Mouse (Mus musculus): Measurements from ENCODE around the gene Pole4. TPM values are rescaled to one million over a fixed set of nuclear protein-coding genes. Genes with fewer than 3 reads are reported as not detected.
"Not testable (repeated sequence)": the region's sequence is repeated elsewhere in the genome, so short reads cannot be mapped to it uniquely, and the experiment has no call there.

Pole4 gene
- total RNA-seq, 4 experiments from 2014 or later, result 15.0 to 19.2 (median 17.6) TPM

DNA sequence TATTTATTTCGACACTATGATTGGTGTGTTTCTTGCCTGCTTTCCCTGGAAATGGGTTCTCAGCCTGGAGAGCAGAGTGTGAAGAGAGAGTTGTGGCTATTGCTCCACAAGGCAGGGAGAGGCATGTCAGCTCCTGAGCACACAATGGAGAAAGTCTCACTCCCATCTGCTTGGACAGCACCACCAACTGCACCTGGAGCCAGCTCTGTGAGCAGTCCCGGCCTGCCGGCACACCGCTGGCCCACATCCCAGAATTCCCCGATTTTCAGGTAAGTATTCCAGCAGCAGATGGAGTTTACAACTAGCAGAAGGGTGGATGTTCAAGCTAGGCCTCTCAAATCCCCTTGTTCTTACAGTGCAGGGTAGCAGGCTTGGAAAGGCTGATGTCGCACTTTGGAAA lies 10.1 kb upstream of the Pole4 start:
- DNase-seq (ENCODE audit: low spot score), result no peak

DNA sequence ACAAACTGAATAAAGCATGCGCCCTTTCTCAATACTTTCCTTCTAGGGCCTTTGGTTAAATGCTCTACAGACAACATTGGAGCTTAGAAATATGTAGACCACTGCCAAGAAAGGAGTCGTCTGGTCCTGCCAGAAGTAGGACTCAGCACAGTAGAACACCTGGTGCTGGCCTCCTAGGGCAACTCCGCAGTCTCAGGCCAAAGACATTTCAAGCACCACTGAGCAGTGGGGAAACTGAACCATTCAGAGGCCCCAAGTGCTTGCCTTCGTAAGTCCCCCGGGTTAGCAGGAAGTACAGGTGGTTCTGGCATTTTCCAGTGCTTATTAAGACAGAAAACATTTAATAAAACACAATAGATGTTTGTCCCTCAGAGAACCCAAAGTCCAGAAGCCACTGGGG lies 9.7 kb upstream of the Pole4 start:
- no peak for DNase-seq (ENCODE audit: low spot score)

DNA sequence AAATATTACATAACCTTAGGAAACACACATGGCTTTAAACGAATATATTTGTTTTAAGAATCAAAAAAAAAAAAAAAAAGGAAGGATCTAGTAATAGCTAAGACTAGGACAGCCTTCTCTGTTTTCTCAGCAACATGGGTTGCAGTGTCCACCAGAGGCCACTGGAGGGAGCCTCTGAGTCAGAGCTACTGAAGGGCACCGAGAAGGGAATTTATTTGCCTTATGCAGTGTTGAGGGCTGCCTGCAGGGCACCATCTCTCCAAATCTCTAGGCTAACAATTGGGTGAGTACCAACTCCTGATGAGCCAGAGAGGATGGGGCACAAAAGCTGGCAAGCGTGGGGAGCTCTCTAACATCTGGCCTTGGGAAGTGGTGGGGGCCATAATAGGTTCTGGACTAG lies 9.1 kb upstream of the Pole4 start:
- DNase-seq (ENCODE audit: low spot score), result peak; percentile 60

DNA sequence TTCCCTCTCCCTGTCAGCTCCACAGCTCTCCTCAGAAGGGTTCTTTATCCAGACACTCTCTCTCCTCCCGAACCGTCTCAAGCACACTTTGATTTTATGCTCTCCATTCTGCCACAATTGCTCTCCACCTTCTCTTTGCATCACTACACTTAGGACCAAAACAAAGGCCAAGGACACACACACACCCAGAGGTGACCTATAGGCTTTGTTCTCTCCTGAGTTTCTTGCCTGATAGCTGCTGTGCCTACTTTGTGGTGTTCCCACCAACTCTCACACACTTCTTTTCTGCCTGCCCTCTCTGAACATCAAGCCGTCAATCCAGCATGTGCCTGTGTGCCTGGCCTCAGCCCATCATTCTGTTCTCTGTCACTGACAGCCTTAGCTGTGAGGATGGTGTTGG lies 2.6 kb upstream of the Pole4 start:
- DNase-seq (ENCODE audit: low spot score), result no peak

DNA sequence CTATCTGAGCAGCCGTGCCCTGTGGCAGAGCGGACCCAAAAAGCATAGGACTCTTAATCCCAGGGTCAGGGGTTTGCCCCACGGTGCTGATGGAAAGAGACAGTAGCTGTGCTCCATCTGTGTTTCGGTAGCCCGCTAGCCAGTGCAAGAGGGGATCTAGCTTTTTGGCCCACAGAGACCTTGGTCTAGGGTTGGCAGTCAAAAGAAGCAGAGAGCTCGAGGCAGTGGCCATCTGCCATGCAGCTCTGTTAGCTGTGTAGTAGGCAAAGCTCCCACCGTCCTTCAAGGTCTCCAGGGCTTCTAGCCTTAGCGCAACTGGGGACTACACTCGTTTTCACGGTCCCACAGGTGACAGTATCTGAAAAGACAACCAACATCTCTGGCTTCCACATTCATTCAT lies 2.1 kb upstream of the Pole4 start:
- no peak for DNase-seq (ENCODE audit: low spot score)

DNA sequence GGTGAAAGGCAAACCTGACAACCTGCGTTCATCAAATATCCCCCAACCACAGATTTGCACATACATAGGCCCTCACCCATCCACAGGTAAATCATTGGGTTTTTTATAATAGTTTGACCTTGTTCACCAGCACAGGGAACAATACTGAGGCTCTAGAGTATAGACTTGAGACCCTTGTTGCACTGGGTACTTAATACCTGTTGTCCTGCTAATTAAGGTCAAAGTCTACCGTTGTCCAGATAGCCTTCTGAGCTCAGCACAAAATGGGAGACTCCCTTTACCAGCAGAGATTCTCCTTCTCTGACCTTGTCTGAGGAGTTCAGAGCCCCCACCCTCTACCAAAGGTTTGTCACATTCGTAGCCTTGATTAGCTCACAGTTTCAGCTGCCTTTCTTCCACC lies 1.5 kb downstream of the Pole4 start:
- DNase-seq (ENCODE audit: low spot score), result no peak

DNA sequence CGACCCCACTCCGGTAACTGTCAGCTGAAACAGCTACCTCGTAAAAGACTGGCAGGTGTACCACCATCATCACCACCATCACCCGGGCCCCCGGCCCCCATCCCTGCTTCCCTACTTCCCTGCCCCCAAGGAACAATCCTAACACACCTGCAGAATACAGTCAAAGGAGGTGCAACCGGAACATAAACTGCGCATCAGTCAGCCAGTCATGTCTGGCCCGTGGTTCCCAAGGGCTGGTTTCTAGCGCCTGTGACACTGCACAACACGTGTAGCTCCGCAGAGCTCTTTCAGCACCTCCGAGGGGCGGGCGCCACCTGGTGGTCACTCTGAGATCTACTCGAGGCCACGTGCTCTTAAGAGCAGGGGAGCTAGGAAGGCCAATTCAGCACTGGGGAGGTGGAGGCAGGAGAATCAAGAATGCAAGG lies 2.6 kb downstream of the Pole4 start:
- DNase-seq (ENCODE audit: low spot score), result peak; percentile 72

DNA sequence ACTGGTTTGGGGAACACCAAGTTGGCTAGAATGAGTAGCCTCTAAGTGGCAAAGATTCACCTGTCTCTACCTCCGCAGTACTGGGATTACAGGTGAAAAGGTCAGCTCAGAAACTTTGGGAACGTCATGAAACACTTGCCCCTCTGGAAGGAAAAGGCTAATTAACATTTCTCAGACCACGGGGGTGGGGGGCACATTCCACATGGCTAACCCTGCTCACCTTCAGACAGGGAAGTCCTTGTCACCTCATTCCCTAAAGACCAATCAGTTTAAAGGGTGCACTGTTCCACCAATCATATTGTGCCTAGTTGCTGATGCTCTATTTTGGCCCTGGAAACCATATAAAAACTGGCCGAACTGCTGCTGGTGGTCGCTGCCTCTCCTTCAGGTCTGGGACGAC lies 3.9 kb downstream of the Pole4 start:
- DNase-seq (ENCODE audit: low spot score), result no peak

DNA sequence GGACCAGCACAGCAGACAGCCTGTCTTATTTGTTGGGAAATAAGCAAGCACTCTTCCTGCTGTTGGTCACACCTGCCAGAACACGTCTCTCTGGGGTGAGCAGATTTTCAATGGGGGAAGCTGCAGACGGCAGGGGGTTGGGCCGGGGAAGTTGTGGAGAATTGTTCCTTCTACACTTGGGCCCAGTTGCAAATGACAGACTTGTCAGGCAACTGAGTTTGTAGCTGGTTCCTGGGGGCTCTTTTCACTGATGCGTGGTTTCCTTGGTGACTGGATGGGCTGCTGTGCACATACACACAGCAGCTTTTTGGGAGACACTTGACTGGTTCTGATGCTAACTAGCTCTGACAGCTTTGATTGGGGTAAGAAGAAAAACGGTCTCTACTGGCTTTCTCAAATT lies 5.3 kb downstream of the Pole4 start:
- DNase-seq (ENCODE audit: low spot score), result no peak

DNA sequence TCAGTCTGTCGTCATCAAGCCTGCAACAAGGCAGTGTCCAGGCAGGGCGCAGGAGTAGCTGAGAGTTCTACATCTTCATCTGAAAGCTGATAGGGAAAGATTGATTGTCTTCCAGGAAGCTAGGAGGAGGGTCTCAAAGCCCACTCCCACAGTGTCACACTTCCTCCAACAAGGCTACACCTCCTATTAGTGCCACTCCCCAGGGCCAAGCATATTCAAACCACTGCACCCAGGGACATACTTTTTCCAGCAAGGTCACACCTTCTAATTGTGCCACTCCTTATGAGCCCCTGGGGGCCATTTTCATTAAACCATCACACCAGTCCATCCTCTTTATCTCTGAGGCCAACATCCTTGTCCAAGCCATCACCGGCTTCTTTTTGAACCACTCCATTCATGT lies 8.4 kb downstream of the Pole4 start:
- no peak for DNase-seq (ENCODE audit: low spot score)

DNA sequence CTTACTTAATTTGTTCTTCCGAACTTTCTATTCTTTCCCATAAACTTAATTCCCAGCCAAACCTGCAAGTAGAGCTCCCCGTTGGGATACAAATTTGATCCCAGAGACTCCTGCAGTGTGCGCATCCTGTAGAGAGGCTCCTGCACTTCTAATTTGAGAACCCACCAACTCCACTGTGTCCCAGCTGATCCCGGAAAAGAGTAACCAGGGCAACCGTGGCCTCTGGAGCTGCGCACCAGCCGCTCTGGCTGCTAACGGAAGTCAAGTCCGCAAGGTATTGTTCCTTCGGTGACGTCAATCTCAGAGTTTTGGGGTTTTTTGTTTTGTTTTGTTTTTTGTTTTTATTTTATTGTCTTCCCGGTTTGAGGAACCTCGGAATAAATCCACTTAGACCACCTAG lies 10.5 kb downstream of the Pole4 start:
- no peak for DNase-seq (ENCODE audit: low spot score)

DNA sequence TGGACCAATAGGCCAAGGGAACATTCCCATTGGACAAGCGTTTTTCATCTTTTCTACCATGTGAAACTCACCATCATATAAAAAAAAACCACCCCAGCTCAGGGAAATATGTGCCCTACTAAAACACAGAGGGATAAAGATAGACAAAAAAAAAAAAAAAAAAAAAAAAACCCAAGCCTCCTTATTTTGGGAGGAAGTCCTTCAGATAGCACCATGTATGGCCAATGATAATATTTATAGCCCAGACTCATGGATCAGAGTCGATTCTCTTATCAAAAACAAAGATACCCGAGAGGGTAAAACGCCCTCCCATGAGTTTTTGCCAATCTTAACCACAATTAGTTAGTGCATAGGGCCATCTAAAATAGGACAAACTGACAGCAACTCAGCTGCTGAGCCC lies 15.7 kb downstream of the Pole4 start:
- no peak for DNase-seq (ENCODE audit: low spot score)

DNA sequence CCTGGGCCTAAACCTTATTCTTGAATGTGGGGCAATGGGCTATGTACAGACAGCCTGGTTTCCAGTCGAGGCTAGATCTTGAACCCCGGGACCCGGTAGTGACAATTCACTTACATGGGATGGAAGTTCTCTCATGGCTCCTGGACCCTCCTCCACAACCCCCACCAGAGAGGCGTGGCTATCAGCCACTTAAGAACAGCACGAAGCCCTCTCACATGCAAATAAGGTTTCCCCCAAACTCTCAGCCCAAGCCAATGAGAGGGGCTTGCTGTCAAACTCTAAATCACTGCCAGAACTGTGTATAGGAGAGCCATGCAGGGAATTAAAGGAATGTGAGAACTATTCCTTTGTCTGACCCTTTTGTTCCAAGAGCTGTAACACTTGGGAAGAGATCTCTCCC lies 16.6 kb downstream of the Pole4 start:
- DNase-seq (ENCODE audit: low spot score), result not testable (repeated sequence)

DNA sequence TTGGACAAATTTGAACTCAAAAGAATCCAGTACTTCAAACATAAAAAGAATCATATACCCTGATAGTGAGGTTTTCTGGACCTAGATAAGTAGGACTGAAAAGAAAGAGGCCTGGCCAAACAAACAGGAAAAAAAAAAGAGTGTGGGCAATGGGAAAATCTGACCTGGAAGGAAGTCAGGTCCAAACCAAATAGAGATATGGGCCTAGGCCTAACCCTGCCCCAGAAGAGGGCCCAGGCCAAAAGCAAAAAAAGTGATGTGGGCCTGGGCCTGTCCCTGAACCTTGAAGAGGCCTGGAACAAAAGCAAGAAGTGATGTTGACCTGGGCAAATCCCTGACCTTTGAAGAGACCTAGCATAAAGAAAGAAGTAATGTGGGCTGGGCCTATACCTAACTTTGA lies 21.0 kb downstream of the Pole4 start:
- no peak for DNase-seq (ENCODE audit: low spot score)

DNA sequence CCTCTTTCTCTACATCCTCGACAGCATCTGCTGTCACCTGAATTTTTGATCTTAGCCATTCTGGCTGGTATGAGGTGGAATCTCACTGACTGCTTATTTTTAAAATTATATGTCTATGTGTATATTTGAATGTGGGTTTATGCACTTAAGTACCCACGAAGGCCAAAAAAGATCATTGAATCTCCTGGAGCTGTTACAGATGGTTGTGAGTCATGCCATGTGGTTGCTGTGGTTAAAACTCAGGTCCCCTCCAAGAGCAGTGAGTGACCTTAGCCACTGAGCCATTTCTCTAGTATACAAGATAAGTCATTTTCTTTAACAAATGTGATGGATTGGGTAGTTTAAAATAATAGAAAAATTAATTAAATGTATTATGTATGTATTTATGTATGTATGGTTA lies 25.9 kb downstream of the Pole4 start:
- not testable (repeated sequence) for DNase-seq (ENCODE audit: low spot score)

DNA sequence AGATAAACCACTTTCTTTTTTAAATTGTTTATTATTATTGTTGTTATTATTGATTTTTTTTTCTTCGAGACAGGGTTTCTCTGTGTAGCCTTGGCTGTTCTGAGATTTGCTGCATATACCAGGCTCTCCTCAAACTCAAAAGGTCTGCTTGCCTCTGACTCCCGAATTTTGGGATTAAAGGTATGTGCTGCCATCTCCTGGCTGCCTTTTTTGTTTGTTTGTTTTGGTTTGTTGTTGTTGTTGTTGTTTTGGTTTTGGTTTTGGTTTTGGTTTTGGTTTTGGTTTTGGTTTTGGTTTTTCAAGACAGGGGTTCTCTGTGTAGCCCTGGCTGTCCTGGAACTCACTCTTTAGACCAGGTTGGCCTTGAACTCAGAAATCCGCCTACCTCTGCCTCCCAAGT lies 27.5 kb downstream of the Pole4 start:
- not testable (repeated sequence) for DNase-seq (ENCODE audit: low spot score)

DNA sequence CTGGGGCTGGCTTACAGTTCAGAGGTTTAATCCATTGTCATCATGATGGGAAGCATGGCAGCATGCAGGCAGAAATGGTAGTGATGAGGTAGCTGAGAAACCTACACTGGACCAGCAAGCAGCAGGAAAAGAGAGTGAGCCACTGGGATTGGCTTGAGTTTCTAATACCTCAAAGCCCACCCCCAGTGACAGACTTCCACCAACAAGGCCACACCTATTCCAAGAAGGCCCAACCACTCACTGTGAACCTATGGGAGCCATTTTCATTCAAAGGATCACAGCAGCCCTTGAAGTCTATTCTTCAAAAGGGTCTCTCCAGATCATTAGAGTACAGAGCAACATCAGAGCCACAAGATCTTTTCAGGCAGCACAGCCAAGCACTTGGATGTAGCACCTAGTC lies 38.7 kb downstream of the Pole4 start:
- DNase-seq (ENCODE audit: low spot score), result no peak

DNA sequence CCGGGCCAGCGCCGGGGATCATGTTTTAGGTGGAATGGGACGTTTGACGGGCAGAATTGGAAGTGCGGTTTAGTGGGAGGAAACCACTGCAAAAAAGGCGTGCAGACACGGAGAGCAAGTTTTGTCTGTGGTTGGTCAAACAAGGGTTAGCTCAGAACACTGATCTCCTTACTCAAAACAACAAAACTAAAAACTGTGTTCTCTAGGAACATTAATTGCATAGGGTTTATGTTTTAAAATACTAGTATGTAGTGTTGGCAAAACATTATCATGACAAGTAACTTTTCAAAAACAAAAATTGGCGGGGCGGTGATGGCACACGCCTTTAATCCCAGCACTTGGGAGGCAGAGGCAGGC lies 52.0 kb downstream of the Pole4 start:
- no peak for DNase-seq (ENCODE audit: low spot score)

DNA sequence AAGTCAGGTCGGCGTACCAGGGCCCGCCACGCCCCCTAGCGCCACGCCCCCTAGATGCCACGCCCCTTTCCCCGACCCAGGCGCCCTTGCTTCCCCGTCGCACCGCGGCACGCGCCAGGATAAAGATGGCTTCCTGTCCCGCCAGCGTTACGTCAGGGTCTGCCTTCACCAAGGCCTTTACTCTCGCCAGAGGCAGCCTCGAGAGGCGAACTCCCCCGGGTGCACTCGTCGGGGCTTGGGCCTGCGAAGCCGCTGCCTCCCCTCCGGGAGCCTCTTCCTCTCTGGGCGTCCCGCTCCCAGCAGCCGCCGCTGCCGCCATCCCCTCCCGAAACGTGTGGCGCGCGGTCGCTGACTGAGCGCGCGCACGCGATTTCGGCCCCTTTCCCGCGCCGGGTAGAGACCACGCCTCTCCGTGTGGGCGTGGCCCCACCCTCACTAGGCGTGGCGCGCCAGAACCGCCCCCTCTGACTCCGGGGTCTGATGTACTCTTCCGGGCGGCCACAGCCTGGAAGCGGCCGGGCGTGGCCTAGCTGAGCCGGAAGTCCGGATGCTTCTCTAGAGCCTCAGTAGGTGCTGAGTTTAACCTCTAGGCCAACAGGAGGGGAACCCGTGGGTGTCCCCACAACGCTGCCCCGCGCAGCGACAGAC lies 52.5 kb downstream of the Pole4 start:
- peak; percentile 92 for DNase-seq (ENCODE audit: low spot score)

DNA sequence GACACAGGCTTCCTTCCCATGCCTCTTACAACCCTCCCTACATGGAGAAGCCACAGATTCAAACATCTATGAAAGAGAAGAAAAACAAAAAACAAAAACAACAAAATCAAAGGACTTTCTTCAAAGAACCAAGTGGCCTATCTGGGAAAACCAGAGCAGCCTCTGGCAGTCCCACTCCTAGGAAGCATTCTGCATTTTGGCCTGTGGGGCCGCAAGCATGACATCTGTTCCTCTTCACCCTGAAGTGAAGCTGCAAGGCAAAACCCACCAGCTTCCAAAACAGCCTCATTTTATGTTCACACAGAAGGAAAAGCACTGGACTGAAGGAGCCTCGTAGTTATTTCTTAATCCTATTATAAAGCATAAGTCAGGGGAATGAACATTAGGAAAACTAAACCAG lies 56.1 kb downstream of the Pole4 start:
- DNase-seq (ENCODE audit: low spot score), result no peak

DNA sequence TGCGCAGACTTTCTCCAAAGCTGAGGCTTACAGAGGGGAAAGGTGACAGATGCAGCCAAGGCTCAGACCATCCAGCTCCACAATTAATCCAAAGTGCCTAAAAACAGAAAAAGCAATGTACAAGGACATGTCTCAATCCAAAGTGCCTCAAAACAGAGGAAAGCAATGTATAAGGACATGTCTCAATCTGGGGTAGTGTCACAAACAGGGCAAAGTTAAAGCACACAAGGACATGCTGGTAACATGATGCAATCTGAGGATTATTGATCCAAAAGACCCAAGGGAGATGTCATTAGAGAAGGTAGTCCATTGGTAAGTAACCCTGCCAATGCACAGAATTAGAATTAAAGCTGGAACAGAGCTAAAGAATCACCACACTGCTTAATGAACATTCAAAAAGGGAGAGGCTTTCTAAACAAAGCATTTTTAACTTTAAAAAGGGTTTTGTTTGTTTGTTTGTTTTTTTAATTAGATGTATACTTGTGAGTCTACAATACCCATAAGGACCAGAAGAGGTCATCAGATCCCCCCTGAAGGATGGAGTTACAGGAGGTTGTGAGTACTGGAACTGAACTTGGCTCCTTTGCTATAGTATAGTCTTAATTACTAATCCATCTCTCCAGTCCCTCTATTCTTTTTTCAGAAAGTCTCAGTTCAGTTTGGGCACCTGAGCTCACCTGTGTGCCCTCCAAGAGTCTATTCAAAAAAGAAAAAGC lies 57.1 kb downstream of the Pole4 start:
- DNase-seq (ENCODE audit: low spot score), result no peak

DNA sequence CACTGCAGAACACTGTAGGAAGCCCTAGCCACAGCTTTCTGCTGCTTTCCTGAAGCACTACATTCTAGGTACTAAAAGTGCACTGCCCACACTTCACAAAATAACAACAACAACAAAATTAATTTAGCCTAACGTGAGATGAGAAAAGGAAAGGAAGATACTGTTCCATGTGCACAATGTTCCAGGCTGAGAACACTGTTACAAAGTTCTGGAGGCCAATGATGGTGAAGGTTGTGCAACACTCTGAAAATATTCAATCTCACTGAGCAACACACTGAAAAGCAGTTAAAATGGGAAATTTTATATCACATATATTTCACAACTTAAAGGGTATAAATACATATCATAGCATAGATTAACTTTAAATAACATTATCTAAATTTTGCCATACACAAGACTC lies 58.2 kb downstream of the Pole4 start:
- DNase-seq (ENCODE audit: low spot score), result no peak

DNA sequence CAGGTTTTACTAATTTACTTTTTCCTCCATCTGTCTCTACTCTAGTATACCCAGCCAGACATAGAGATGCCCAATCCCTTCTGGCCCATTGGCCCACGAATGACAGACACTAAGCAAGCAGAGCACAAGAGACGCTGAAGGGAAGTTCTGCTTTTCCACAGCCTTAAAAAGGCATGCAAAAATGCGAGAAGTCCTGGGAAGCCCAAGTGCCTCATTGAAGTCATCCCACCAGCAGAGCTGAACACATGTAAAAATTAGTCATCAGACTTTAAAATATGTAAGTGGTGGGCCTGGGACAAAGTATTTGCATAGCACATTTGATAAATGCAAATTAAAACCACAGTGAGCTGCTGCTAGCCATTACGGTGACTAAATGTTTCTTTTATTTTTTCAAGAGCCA lies 65.1 kb downstream of the Pole4 start:
- DNase-seq (ENCODE audit: low spot score), result no peak

DNA sequence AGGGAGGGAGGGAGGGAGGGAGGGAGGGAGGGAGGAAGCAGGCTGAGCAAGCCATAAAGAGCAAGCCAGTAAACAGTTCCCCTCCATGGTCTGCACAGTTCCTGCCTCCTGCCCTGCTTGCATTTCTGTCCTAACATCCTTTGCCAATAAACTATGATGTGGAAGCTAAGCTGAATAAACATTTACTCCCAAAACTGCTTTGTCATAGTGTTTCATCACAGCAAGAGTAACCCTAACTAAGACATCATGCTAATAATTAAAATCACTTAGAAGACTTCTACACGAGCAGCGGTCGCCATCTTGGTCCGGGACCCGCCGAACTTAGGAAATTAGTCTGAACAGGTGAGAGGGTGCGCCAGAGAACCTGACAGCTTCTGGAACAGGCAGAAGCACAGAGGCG lies 79.8 kb downstream of the Pole4 start:
- not testable (repeated sequence) for DNase-seq (ENCODE audit: low spot score)
